Mouse (Mus musculus) cerebellum, adult 2 months (tissue): ENCODE measurements around the gene Slc4a7.

Experiments
- CTCF ChIP-seq: fragments of 200-500 bp; IDR thresholded peaks from 2 replicates; pipeline ENCODE4 v1.5.1; 2011; ENCODE audit warnings: low read depth, mild to moderate bottlenecking, control low read depth, low read length, moderate library complexity, borderline replicate concordance; ENCODE audit not compliant: insufficient read depth
- POLR2A ChIP-seq: fragments of 200-500 bp; IDR thresholded peaks from 2 replicates; pipeline ENCODE4 v1.6.1; 2011; ENCODE audit warnings: low read length, control low read depth, borderline replicate concordance; ENCODE audit not compliant: insufficient read depth

DNA sequence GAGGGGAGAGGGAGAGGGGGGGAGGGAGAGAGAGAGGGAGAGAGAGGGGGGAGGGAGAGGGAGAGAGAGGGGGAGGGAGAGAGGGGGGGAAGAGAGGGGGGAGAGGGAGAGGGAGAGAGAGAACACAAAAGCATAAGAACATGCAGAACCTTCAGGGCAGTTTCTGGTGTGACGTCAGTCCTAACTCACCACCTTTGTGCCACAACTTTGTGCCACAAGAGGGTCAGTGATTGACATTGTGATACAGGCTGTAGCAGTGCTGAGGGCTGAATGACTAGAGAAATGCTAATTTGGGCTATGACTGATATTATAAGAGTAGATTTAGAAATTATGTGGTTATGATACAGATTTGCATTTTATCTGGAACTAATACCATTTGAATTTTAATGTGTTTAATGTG, 5.0 kb downstream of the Slc4a7 start:
- TF ChIP-seq POLR2A (no peak), CTCF (no peak)
